Mouse (Mus musculus) cerebellum, adult 2 months (tissue): ENCODE measurements around the gene Prrxl1.

Source experiments
- CTCF ChIP-seq: fragments of 200-500 bp; IDR thresholded peaks from 2 replicates; pipeline ENCODE4 v1.5.1; 2011; ENCODE audit warnings: low read depth, mild to moderate bottlenecking, control low read depth, low read length, moderate library complexity, borderline replicate concordance; ENCODE audit not compliant: insufficient read depth
- POLR2A ChIP-seq: fragments of 200-500 bp; IDR thresholded peaks from 2 replicates; pipeline ENCODE4 v1.6.1; 2011; ENCODE audit warnings: low read length, control low read depth, borderline replicate concordance; ENCODE audit not compliant: insufficient read depth

GRCm38 (mm10) chr14:32598437-32599219 lies 579 bp upstream of the Prrxl1 start:
- no peak for TF ChIP-seq POLR2A
- TF ChIP-seq CTCF: no peak
